Mouse (Mus musculus) right cerebral cortex, postnatal 36 days (tissue): ENCODE measurements at regions not wholly inside any gene's neighbourhood (a gene's known extent, or its start where the extent isn't known, plus 50 kb on each side); places are given as distances from the start of the nearest gene placed in this dataset.

Experiments
- DNase-seq, 2 experiments: peaks; one replicate each; pipeline ENCODE4 v3.0.0; 2022; ENCODE audit warnings: low spot score in 2 of 2, mixed read lengths in 1 of 2

DNA sequence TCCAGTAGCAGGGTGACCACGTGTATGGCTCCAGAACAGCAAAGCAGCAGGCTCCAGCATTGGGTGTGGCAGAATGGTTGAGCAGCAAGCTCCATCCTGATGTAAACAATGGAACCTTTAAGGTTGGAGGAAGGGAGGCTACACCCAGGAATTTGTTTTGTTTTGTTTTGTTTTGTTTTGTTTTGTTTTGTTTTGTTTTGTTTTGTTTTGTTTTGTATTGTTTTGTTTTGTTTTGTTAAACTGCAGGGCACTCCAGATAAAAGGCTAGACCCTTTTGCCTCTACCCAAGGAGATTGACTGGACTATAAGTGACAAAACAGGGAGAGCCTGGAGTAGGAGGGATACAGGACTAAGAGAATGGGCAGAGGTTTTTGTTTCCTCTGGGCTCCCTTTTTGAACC, 647.5 kb downstream of the Kcnj3 start:
- DNase-seq: no peak

DNA sequence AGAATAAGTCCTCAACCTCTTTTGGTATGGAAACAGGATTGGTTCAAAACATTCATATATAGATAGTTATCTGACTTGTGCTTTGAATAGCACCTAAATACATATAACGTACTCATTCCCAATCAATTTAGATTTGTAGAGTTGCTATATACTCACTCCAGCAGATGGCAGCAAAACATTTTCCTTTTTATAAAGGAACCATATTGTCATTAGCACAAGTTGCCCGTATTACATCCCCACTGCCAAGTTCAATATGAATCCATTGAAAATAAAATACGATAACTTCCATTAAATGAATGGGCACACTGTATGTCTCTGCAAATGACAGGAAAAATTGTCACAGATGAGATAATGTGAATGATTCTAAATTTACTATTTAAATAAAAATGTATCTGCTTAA, 673.8 kb downstream of the Kcnj3 start:
- DNase-seq: no peak

DNA sequence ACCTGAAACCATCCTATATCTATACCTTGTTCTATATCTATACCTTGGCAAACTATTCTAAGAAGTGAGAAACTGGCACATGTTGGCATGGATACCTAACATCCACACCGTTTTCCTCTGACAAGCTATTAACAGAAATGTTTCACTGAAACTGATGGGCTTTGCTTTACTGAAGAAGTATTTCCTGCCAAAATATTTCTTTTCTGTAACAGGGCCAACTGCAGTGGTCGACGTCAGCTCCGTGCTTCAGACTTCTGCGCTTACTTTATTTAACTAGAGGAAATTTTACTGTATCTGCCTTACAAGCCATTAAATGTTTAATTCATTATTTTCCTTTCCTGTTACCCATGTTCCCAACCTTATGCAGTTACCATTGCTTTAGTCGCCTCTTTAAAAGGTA, 674.2 kb downstream of the Kcnj3 start:
- no peak for DNase-seq

DNA sequence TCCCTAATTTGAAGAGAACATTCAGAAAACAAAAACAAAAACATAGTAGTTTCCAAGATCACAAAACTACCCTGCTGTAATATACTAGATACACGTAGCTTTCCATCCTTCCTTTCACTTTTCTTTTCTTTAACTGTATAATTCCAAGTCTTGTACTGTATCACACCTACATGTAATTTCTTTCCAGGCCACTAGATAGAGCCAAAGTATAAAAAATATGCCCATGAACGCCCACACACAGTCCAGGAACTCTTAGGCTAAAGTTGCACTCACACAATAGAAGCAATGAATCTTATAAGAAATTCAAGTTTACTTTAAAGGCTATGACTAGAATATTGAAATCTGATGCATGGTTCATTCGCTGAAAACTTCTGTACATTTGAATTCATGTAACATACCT, 678.7 kb downstream of the Kcnj3 start:
- DNase-seq: peak in 1 of 2 experiments; percentile 12

DNA sequence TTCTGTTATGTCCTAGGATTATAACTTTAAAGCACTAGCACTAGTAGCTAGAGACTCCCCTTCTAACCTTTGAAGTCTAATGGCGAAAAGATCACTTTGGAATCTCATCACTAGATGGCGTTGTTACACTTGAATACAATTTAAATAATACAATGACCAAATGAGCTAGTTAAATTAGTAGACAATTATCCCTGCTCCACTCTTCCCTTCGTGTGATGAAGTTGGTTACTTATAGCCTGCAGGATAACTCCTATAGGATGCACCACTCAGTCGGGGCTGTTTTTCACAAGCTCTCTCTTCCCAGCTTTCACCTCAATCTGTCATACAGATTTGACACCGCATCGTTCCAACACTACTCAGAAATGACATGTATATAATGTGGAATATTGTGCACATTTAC, 683.6 kb downstream of the Kcnj3 start:
- peak in 1 of 2 experiments; percentile 2 for DNase-seq

DNA sequence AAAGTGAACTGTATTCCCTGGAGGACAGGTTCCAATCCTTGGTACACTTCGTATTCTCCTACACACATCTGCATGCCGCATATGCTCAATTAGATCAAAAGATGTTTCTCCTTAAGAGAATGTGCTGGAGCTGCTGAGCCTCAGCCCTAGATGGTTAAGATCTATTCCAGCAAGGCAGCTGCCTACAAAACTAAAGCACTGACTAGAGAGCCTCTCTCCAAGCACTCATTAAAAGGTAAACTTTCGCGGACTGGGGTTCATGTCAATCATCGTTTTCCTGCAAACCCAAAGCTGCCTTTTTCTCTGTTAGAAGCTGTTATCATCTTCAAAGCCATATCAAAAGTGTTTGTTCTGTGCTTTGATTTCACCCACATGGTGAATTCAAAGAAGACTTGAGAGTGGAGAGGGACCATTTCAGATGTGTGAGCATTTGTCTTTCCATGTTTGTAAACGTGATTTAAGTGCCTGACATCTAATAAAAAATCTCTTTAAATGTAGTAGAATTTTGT, 711.4 kb downstream of the Kcnj3 start:
- no peak for DNase-seq

DNA sequence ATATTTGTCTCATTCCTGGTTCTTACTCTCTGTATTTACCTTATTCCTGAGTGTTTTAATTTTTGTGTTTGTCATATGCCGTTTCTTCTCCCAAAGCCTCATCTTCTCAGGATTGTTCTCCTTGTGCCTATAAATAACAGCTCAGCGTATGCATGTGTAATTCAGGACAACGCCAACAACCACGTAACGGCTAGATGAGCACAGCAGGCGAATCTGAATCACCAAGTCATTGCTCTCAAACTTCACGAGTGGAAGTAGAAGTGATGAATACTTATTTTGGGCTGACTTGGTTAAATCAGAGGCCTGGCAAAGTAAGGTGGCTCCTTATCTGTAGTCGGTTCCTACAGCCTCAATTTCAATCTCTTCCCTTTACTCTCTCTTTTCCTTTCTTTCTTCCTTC, 760.7 kb downstream of the Kcnj3 start:
- peak; percentile 4 for DNase-seq

DNA sequence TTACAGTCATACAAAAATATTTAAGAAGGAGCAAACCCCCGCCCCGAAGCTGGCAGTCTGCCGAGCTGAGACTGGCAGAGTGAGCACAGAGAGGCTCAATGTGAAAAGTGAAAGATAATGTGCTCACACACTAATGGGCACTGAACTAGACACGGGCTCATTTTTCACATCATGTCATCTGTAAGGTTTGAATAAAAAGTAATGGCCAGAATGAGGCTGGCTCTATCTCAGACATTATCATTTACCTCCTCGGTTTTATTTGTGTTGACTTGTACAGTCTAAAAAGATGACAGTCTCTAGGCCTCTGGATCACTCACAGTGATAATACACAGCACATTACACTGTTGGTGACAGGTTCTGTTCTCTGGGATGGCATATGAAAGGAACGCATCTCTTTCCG, 791.7 kb downstream of the Kcnj3 start:
- DNase-seq: no peak

DNA sequence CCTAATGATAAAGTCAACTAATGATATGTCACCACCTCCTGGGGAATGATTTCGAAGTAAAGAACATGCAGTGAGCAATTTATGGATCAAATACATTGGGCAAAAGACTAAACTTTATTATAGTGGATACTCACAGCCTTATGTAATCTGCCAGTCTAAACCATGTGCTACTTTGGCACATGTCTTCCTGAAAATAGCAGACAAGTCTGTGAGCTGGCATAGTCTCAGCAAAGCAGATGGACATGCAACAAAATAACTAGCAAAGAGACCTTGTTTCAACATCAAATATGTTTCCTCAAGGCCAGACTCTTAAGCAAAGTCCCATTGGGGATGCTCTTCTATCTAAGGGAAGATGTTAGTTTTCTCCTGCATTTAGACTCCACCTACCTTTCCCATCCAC, 797.3 kb downstream of the Kcnj3 start:
- peak; percentile 1 to 14 for DNase-seq

DNA sequence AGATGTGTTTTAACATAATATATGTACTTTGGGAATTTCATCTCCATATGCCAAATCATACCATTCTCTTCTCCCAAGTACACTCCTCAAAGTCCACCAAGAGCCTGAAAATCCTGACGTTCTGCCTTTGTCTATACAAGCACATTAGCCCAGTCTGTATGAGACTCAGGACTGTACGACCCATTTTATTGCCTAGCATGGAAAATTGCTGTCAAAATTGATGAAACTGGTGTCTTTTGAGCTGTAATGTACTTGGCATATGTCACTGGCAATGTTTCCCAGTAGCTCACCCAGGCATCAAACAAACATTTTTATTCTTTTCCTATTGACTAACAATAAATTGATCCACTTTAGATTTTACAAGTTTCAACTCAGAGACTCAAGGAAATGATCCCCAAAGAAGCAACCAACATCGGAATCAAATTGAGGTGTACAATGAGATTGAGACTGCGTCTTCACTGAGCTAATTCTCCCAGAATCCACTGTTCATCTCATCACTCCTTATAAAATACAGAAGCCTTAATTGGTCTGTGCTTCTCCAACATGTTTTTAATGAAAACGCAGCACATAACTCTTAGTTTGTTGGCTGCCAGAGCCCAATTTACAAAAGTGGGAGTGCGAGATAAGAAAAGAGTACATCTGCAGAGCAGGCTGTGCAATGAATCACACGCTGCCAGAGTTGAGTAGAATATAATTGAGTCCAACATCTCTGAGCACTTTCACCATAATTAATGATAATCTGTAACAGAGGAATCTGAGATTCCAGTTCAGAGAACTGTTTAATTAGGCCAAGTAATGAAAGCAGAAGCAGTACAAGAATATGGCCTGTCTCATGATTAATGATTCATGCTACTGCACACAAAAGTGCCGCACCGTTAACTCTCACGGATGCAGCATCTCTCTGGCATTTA, 821.5 kb downstream of the Kcnj3 start:
- DNase-seq: peak in 1 of 2 experiments; percentile 10

DNA sequence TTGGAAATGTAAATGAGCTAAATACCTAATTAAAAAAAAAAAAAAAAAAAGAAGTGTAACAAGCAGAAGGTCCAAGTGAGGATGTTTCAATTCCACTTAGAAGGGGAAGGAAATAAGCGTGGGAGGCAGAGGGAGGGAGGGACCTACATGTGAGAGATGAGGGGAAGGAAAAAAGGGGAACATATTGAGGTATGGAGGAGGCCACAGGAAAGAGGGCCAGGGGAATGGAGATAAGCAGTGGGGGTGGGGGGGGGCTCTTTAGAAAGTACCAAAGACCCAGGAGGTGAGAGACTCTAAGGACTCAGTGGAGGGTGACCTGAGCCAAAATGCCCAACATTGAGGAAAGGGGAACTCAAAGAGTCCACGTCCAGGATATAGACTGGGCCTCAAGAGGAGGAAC, 818.9 kb downstream of the Nr4a2 start:
- no peak for DNase-seq

DNA sequence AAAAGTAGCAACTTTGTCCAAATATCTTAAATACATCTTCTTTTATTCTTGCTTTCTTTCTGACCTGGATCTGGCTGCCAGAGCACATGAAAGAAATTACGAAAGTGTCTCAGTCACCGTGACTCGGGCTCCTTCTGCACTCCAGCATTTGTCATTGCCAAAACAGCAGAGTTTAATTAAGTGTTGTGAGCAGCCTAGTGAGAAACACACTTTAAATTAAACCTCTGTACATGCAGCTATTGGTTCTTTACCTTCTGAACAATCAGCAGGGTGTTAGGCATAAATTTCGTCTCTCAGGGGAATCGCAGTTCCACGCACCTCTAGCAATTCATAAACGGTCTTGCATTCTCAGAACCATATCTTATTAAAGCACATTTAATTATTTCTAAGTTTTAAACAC, 802.1 kb downstream of the Nr4a2 start:
- no peak for DNase-seq

DNA sequence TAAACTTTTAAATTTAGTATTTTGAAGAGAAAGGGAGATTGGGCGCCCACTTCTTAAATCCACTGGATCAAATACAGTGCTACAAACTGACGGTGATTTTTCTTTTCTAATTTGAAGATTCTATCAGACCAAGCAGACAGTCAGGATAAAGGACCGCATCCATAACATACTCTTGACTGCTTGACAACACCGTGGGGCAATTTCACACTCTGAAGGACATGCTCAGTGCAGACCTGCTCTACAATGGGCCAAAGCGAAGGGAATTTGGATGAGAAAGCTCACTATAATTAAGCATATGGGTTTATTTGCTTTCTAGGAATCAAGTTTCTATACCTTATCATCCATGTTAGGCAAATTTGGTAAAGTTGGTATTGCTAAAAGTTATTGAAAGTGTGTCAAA, 801.3 kb downstream of the Nr4a2 start:
- DNase-seq: no peak

DNA sequence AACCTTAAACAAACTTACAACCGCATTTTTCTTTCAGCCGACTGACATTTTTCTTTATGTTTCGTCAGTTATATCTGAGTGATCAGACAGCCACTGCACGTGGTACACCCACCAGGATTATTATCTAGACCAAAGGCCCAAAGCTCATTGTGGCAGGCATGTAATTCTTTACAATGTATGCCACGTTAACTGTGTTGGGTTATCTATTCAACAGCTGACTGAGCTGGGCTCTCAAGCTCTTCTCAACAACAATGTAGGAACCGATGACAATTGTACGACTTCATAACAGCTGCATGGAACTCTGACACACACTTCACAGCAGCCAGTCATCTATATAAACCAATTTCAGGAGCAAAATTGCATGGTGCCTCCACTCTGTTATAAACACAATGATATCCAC, 787.8 kb downstream of the Nr4a2 start:
- no peak for DNase-seq

DNA sequence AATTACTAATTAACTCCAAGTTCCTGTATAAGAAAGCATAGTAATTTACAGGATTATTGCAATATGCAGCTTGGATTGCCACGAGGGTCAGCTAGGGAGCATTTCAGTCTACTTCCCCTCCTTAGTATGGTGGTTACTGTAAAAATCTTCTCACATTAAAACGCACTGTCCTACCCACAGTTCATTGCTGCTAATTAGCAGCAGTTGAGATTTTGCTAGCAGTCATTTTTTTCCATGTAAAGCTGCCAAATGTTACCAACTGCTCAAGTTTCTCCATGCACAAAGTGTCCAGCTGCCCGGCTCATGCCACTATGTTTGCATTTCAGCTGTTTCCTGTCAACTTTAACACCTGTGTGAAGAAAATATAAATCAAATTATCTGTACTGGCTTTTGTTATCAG, 759.7 kb downstream of the Nr4a2 start:
- no peak for DNase-seq
